Mouse (Mus musculus) lung, postnatal 0 days (tissue): ENCODE results near the gene Dcaf6.

Source experiments
- CTCF ChIP-seq: IDR thresholded peaks from 2 replicates; pipeline ENCODE4 v1.5.1; 2016; ENCODE audit warnings: antibody characterized with exemption, mild to moderate bottlenecking
- EP300 ChIP-seq: IDR thresholded peaks from 2 replicates; pipeline ENCODE4 v1.6.1; 2016; ENCODE audit warnings: antibody characterized with exemption, mild to moderate bottlenecking, control low read depth

DNA sequence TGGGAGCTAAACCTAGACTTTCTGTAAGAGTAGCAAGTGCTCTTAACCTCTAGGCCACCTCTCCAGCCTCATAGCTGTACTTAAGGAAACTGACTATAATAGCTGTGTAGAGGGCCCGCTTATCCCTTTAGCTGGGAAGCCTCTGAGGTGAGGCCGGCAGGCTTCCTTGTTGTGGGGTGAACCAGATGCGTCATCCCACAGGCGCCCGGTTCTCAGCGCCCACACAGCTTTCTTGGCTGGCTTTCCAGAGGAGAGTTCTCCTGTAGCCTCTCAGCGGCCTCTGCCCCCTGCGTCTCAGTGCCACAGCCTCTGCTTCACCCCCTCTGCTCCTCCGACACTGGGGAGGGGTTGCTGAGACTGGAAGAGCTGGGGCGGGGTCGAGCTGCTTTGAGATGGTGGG lies 143.9 kb downstream of the Dcaf6 start:
- TF ChIP-seq EP300 (no peak), CTCF (no peak)
